Mouse (Mus musculus): ENCODE data around the gene Pik3c2g. TPM values are rescaled to one million over a fixed set of nuclear protein-coding genes. Genes with fewer than 3 reads are reported as not detected.

The Pik3c2g gene
- polyA plus RNA-seq, 1 experiment = not detected

DNA sequence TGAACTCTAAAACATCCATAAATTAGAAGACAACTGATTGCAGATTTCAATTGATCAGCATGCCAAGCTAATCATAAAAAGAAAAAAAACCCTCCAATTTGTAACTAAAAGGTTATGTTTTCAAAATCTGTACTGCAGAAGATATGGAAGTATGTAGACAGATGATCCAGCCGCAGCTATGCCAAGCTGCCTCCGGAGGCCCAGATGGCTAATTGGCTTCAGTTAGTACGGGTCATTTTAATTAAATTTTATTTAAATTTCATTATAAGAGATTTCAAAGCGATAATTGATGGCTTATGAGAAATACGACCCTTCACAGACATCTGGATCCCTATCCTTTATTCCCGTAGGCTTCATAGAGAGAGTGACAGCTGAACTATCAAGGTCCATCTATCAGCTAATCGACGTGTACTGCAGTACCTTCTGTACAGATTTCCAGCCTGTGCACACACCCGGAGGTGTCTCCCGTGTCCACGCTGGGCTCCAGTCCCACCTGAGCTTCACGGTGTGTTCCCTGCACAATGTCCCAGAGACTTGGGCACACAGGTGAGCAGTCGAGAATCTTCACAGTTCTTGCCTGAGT, 132.7 kb downstream of the Pik3c2g start:
- no peak overlapping the region for H3K4me3 ChIP-seq (ENCODE audit: insufficient read depth, low read length)
- no peaks in the 10 kb centered on the region for H3K4me1 ChIP-seq (ENCODE audit: control insufficient read depth, insufficient read depth, low read length)
- no peak overlapping the region for H3K27ac ChIP-seq (ENCODE audit: insufficient read depth, low read depth, low read length)
- TF ChIP-seq POLR2A (IDR thresholded peaks at IDR 0.05; ENCODE audit: borderline replicate concordance, low read depth, low read length) (no peak), CTCF (IDR thresholded peaks at IDR 0.05; ENCODE audit: low read depth, low read length) (no peak)

DNA sequence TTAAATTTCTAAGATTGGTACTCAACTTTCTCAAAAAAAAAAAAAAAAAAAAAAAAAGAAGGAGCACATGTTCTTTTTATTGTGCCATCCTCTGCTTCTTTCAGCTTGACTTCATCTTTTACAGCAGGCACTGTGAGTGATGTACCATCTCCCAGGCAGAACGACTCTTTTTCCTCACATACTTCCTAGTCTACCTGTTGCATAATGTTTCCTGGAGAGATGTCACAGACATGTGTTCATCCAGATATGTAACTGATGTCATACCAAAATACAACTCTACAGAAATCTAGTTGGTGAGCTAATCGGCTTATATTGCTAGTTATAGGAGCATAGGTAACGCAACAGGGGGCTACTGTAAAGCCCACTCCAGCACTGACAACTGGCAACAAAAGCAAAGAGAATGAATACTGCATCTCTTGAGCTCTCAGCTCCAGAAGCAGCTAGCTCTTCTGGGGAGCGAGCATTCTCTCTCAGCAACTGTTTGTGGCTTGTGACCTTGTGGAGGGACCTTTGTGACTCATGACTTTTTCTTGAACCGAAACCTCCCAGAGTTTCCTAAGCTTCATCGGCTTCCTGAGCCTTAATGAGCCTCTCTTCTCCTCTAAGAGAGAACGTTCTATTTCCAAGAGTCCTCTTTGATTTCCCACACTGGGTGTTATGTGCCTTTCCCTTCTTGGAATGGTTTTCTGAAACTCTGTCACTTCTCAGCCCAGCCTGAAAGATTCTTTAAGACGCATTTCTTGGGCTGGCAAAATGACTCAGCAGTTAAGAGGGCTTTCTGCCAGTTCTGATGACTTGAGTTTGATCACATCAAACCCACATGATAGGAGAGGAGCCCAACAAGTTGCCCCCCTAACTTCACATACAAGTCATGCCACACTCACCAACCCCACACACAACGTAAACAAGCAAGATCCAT, 148.9 kb downstream of the Pik3c2g start:
- TF ChIP-seq CTCF (IDR thresholded peaks at IDR 0.05; ENCODE audit: low read depth, low read length) (no peak), POLR2A (IDR thresholded peaks at IDR 0.05; ENCODE audit: borderline replicate concordance, low read depth, low read length) (no peak)
- no peak overlapping the region for H3K4me3 ChIP-seq (ENCODE audit: insufficient read depth, low read length)

DNA sequence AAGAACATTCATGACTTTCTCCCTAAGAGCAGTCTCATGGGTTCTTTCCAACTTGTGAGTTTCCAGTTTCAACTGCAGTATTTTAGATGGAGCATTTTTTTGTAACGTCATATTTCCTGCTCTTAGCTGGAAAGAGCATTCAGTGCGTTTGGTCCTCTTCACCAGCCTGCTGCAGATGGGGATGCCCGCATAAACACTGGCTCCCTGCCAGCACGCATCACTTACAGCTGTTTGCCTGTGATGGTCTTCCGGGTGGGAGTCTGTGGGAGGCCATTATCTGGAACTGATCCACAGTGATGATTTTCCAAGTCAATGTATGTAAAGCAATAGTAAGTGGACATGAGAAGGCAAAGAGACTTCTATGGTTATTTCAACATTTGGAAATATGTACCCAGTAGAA, 151.3 kb downstream of the Pik3c2g start:
- H3K4me3 ChIP-seq (ENCODE audit: insufficient read depth, low read length) = no peak overlapping the region
- TF ChIP-seq CTCF (IDR thresholded peaks at IDR 0.05; ENCODE audit: low read depth, low read length) = no peak
- no peaks in the 10 kb centered on the region for H3K4me1 ChIP-seq (ENCODE audit: control insufficient read depth, insufficient read depth, low read length)
- H3K27ac ChIP-seq (ENCODE audit: insufficient read depth, low read depth, low read length) = no peak overlapping the region

More for the DNA sequence above, 148.9 kb downstream of the Pik3c2g start:
- Histone ChIP-seq H3K27ac (ENCODE audit: insufficient read depth, low read depth, low read length) (no peak overlapping the region), H3K4me1 (ENCODE audit: control insufficient read depth, insufficient read depth, low read length) (no peaks in the 10 kb centered on the region)

DNA sequence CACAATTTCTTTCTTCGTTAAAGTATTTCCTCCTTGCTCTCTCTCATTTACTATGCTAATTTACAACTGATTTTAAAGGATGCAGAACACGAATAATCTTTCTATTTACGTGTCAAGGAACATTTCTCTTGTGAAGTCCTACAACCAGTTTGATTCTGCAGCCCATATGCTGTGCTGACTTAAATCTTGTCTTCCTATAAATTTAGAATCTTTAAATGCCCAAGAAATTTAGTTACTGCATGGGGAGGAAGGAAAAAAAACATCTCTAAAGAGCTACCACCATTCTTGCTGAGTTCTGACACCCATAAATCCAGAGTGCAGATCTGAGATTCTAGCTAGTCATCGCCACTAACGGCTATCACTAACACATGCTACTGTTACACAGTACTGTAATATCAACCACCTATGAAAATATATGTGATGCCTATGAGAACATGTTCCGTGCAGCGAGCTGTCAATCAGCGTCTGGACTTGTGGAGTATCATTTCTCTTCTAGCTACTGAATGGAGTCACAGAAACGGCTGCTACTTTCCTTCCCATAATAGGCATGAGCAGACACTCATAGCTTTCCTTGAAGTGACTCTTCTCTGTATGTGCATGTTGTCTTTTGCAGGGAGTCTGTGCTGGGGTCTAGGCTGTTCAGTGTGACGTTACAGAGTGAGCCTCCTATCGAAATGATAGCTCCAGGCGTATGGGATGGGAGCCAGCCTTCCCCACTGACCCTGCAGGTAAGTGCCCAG, 155.8 kb downstream of the Pik3c2g start:
- TF ChIP-seq CTCF (IDR thresholded peaks at IDR 0.05; ENCODE audit: low read depth, low read length) = no peak
- TF ChIP-seq POLR2A (IDR thresholded peaks at IDR 0.05; ENCODE audit: borderline replicate concordance, low read depth, low read length) = no peak
- Histone ChIP-seq H3K4me1 (ENCODE audit: control insufficient read depth, insufficient read depth, low read length) (no peaks in the 10 kb centered on the region), H3K27ac (ENCODE audit: insufficient read depth, low read depth, low read length) (no peak overlapping the region), H3K4me3 (ENCODE audit: insufficient read depth, low read length) (no peak overlapping the region)

DNA sequence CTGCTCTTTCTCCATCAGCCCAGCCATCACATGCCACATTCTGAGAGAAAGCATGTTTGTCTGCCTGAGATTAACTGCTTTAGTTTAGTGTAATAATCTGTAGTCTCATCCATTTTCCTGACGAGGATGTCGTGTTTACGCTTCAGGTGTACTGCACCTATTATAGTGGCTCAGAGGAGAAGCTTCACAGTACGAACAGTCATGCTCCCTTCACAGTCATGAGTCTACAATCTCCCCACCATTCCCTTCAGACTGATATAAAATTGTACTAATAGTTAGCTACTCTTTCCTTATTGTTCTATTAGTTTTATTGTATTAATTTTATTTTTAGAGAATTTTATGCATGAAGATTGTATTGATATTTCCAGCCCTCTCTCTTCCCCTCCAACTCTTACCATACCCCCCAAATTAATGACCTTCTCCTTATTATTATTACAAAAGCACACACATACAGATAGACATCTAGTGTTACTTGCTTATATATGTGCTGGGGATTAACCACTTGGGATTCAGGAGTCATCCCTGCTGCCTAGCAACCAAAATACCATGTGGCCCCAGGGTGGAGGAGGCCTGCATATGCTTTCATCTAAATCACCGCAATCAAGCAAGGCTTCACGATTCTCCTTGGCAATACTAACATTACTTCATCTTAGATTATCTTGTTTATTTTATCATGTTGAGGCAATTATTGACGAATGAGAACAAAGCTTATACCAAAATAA, 159.9 kb downstream of the Pik3c2g start:
- TF ChIP-seq CTCF (IDR thresholded peaks at IDR 0.05; ENCODE audit: low read depth, low read length) (no peak), POLR2A (IDR thresholded peaks at IDR 0.05; ENCODE audit: borderline replicate concordance, low read depth, low read length) (no peak)
- no peak overlapping the region for H3K4me3 ChIP-seq (ENCODE audit: insufficient read depth, low read length)
- H3K4me1 ChIP-seq (ENCODE audit: control insufficient read depth, insufficient read depth, low read length) = no peaks in the 10 kb centered on the region
- no peak overlapping the region for H3K27ac ChIP-seq (ENCODE audit: insufficient read depth, low read depth, low read length)

DNA sequence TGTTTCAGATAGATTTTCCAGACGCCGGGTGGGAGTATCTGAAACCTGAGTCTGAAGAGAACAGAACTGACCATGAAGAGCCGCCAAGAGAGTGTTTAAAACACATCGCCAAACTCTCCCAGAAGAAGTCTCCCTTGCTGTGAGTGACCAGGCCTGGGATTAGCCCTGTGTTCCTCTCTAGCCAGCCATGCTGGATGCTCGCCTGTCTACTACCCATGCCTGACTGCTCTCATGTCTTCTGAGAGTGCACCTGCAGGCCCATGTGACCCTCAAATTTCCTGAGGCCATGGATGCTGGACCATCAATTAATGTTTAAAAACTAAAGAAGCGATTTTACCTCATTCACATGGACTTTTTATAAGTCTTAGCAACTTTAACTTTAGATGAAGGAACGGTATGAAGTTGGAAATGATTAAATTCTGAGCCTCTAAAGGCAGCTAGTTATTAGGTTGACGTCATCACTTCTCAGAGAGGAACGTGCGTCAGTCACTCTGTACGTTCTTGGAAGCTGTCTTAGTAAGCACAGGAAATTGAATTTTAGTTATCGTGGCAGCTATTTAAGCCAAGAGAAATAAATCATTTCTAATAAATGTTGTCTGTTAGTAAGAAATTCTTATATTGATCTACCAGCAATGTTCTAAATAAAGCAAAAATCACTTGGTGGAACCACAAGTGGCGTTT, 161.2 kb downstream of the Pik3c2g start:
- TF ChIP-seq POLR2A (IDR thresholded peaks at IDR 0.05; ENCODE audit: borderline replicate concordance, low read depth, low read length) = no peak
- no peak for TF ChIP-seq CTCF (IDR thresholded peaks at IDR 0.05; ENCODE audit: low read depth, low read length)
- H3K27ac ChIP-seq (ENCODE audit: insufficient read depth, low read depth, low read length) = no peak overlapping the region
- H3K4me3 ChIP-seq (ENCODE audit: insufficient read depth, low read length) = no peak overlapping the region
- no peaks in the 10 kb centered on the region for H3K4me1 ChIP-seq (ENCODE audit: control insufficient read depth, insufficient read depth, low read length)

DNA sequence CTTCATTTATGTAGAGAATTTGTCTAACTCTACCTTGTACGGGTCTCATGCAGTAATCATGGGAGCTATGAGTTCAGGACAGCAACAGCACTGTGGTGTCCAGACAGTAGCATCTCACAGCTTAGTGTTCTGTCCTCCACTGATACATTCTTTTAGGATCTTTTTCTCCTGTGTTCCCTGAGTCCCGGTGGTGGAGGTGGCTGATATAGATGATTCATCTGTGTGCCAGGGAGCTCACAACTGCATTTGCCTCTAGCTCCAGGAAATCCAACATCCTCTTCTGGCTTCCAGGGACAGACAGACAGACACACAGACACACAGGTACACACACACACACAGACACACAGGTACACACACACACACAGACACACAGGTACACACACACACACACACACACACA, 163.6 kb downstream of the Pik3c2g start:
- TF ChIP-seq CTCF (IDR thresholded peaks at IDR 0.05; ENCODE audit: low read depth, low read length) = no peak
- no peak for TF ChIP-seq POLR2A (IDR thresholded peaks at IDR 0.05; ENCODE audit: borderline replicate concordance, low read depth, low read length)
- H3K4me1 ChIP-seq (ENCODE audit: control insufficient read depth, insufficient read depth, low read length) = no peaks in the 10 kb centered on the region
- no peak overlapping the region for H3K27ac ChIP-seq (ENCODE audit: insufficient read depth, low read depth, low read length)
- no peak overlapping the region for H3K4me3 ChIP-seq (ENCODE audit: insufficient read depth, low read length)

DNA sequence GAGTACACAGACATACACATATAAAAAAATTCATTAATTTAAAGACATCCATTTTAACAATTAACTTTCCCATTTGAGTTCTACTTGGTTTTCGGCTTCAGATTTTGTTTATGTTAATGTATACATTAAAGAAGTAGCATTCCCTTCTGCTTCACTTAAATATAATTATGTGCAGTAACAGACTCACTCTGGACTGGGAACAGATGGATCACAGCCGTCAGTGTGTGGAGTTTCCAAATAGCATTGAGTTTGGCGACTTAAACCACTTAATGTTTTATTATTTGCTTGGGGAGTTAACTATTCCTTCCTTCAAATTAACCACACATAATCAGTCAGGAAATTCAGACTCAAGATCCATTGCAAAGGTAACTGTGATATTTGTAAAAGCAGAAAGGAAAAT, 164.0 kb downstream of the Pik3c2g start:
- H3K4me1 ChIP-seq (ENCODE audit: control insufficient read depth, insufficient read depth, low read length) = no peaks in the 10 kb centered on the region
- no peak overlapping the region for H3K27ac ChIP-seq (ENCODE audit: insufficient read depth, low read depth, low read length)
- no peak for TF ChIP-seq POLR2A (IDR thresholded peaks at IDR 0.05; ENCODE audit: borderline replicate concordance, low read depth, low read length)
- no peak for TF ChIP-seq CTCF (IDR thresholded peaks at IDR 0.05; ENCODE audit: low read depth, low read length)
- no peak overlapping the region for H3K4me3 ChIP-seq (ENCODE audit: insufficient read depth, low read length)

DNA sequence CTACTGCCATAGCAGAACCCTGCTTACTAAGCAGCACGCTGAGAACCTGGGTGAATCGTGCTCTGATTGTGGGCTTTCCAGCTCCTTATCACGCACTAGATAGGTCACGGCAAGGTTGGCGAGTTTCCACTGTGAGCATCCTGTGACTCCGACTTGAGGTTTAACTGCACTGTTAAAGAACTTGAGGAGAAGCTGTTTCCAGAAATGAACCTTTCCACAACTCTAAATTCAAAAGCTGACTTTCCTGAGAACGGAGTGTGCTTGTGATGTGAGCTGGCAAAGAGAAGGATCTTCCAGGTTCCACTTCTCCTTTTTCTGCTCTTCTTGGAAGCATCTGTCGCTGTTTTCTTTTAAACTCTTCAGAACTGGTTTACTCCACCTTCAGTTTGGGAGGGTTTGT, 170.9 kb downstream of the Pik3c2g start:
- no peak overlapping the region for H3K4me3 ChIP-seq (ENCODE audit: insufficient read depth, low read length)
- no peak overlapping the region for H3K27ac ChIP-seq (ENCODE audit: insufficient read depth, low read depth, low read length)
- no peaks in the 10 kb centered on the region for H3K4me1 ChIP-seq (ENCODE audit: control insufficient read depth, insufficient read depth, low read length)
- TF ChIP-seq POLR2A (IDR thresholded peaks at IDR 0.05; ENCODE audit: borderline replicate concordance, low read depth, low read length) (no peak), CTCF (IDR thresholded peaks at IDR 0.05; ENCODE audit: low read depth, low read length) (no peak)
